Mouse (Mus musculus): ENCODE results near the gene Cfdp1.

DNA sequence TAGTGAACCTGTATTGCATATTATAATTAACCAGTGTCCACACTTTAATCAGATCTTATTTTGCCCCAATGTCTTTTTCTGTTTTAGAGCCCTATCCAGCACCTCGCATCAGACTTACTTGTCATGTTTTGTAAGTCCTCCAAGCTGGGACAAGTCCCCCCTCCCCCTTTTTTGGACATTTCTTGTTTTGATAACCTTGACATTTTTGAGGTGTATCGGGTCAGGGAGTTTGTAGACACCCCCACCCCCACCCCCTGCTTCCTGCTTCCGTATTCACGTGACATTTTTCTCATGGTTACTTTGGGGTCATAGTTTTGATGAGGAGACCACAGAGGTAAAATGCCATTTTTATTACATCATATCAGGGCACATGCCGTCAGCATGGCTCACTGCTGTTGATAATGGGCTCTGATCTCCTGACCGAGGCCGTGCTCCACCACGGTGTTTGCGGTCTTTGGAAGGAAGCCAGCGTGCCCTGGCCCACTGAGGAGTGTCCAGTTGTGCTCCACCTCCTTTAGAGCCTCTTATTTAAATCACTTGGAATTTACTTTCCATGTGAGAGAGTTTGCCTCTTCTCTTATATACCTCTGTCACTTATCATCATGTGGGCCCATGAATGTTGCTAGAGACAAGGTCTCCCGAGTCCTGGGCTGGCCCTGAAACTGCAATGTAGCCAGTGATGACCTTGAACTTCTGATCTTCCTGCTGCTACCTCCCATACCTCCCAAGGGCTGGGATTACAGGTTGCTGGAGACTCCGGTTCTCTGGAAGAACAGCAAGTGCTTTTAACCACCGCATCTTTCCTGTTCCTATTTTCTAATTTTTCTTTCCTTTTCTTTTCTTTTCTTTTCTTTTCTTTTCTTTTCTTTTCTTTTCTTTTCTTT lies 107.3 kb downstream of the Cfdp1 start:
- no peak for TF ChIP-seq CTCF (IDR thresholded peaks at IDR 0.05; ENCODE audit: extremely low read depth, insufficient read depth, insufficient read length, insufficient replicate concordance)
- TF ChIP-seq POLR2A (IDR thresholded peaks at IDR 0.05; ENCODE audit: low read depth, low read length) = no peak
